Mouse (Mus musculus) midbrain, embryonic 16.5 days (tissue): ENCODE measurements around the gene Ppp1r26. TPM values are rescaled to one million over a fixed set of nuclear protein-coding genes. Genes with fewer than 3 reads are reported as not detected.

Experiments used
- ATAC-seq: fragments of 200-750 bp; cut with Nextera tagmentation; 2 replicates; pipeline ENCODE4 v1.8.0; 2017; ENCODE audit warnings: moderate TSS enrichment
- H3K27ac ChIP-seq: fragments of 300-500 bp; sonication (generic); 2 replicates; pipeline ENCODE4 v1.5.1; 2014; ENCODE audit warnings: mild to moderate bottlenecking, low read length, mixed read lengths
- H3K27me3 ChIP-seq: fragments of 300-500 bp; sonication (generic); 2 replicates; pipeline ENCODE4 v1.6.1; 2014; ENCODE audit warnings: low read depth, low read length, mixed read lengths; ENCODE audit not compliant: control insufficient read depth, insufficient read depth
- H3K36me3 ChIP-seq: fragments of 300-500 bp; sonication (generic); 2 replicates; pipeline ENCODE4 v1.6.1; 2014; ENCODE audit warnings: mild to moderate bottlenecking, low read length, moderate library complexity, mixed read lengths; ENCODE audit not compliant: control insufficient read depth, insufficient read depth
- H3K4me1 ChIP-seq: fragments of 300-500 bp; sonication (generic); 2 replicates; pipeline ENCODE4 v1.6.1; 2014; ENCODE audit warnings: mild to moderate bottlenecking, low read length, mixed read lengths; ENCODE audit not compliant: control insufficient read depth, insufficient read depth
- H3K4me2 ChIP-seq: fragments of 300-500 bp; sonication (generic); 2 replicates; pipeline ENCODE4 v1.6.1; 2014; ENCODE audit warnings: mild to moderate bottlenecking, low read length, mixed read lengths
- H3K4me3 ChIP-seq: fragments of 300-500 bp; sonication (generic); 2 replicates; pipeline ENCODE4 v1.5.1; 2014; ENCODE audit warnings: low read depth, mild to moderate bottlenecking, low read length, moderate library complexity, mixed read lengths
- H3K9ac ChIP-seq: fragments of 300-500 bp; sonication (generic); 2 replicates; pipeline ENCODE4 v1.6.1; 2014; ENCODE audit warnings: low read depth, low read length, mixed read lengths
- H3K9me3 ChIP-seq: fragments of 300-500 bp; sonication (generic); replicated peaks from 2 replicates; pipeline ENCODE4 v1.6.1; 2014; ENCODE audit warnings: mild to moderate bottlenecking, low read length, mixed read lengths; ENCODE audit not compliant: control insufficient read depth, poor library complexity, severe bottlenecking
- WGBS: fragments of 180-500 bp; shearing (Covaris S2); extraction: QIAGEN DNeasy Blood & Tissue Kit; methylation state at CpG from one replicate; pipeline ENCODE4 v1.1.7; 2014; 5-methylcytosine and 5-hydroxymethylcytosine counted together
- polyA plus RNA-seq: library from polyadenylated mRNA; unstranded; fragments of >200 nt; fragmentation: Nextera tagmentation; extraction: Ambion mirVana; gene quantifications from 2 replicates; pipeline ENCODE4 v1.2.1, GENCODE M21; 2015

Ppp1r26 gene
- polyA plus RNA-seq, 1 experiment from 2014 or later, result 22.7 TPM

DNA sequence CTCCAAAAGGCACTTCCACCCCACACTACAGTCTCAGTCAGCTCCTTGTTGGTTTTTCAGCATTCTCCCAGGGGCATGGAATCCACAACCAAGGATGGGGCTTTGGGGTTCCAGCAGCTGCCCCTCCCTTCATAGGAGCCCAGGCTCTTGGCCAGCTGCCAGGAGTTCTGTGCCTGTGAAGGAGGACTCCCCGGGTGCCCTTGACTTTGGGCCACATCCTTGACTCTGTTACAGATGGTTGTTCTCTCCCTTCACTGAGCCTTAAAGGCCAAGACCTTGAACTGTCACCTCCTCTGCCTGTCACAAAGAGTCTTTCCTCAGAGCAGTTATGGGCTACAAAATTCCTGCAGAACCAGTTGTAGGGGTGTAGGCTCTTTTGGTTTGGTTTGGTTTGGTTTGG is 13.8 kb upstream of the Ppp1r26 start:
- Histone ChIP-seq H3K27me3 (no peaks in the 10 kb centered on the region), H3K36me3 (no peaks in the 10 kb centered on the region), H3K9ac (no peak overlapping the region), H3K4me2 (no peak overlapping the region), H3K9me3 (no peaks in the 10 kb centered on the region), H3K4me3 (no peak overlapping the region), H3K4me1 (no peaks in the 10 kb centered on the region), H3K27ac (no peak overlapping the region)
- ATAC-seq, result no peak
- 39% methylated on average over 1 of the region's 1 CpGs for WGBS

DNA sequence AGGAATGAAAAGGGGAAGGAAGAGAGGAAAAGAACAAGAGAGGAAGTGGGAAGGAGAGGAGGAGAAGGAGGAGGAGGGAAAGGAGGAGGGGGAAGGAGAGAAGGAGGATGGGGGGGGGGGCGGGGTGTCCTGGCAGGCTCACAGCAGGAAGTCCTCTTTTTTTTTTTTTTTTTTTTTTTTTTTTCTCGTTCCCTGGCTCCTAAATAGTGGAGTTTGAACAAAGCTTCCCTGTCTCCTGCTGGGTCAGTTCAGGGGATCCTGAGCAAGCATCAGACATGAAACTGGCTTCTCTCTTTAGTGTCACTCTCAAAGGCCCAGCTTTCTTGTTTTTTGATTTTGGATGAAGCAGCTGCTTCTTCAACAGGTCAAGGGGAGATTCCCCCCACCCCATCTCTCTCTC is 13.1 kb upstream of the Ppp1r26 start:
- H3K27ac ChIP-seq, result no peak overlapping the region
- H3K9me3 ChIP-seq, result no peaks in the 10 kb centered on the region
- H3K27me3 ChIP-seq, result no peaks in the 10 kb centered on the region
- no peak overlapping the region for H3K4me3 ChIP-seq
- no peak for ATAC-seq
- no peaks in the 10 kb centered on the region for H3K36me3 ChIP-seq
- H3K9ac ChIP-seq, result no peak overlapping the region
- no peak overlapping the region for H3K4me2 ChIP-seq
- no CpG with 5 or more reads among the region's 2 CpGs for WGBS
- H3K4me1 ChIP-seq, result no peaks in the 10 kb centered on the region

DNA sequence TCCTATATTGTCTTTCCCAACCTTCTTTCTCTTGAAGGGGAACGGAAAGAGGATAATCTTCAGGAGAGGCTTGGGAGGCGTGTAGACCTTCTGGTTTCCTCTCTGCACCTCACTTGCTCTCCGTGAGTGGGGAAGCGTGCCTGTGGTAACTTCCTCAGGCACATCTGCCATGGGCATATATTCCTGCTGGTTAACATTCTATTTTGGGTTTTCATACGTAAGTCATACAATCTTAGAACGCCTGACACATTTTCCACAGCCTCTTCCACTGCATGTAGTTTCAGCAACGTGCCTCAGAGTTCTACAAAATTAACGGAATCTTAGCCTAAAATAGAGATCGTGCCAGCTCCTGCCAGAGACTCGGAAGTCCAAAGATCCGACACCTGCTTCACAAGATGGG is 11.2 kb upstream of the Ppp1r26 start:
- no peak overlapping the region for H3K27ac ChIP-seq
- no peak for ATAC-seq
- no peaks in the 10 kb centered on the region for H3K4me1 ChIP-seq
- WGBS, result 93% methylated on average over 11 of the region's 11 CpGs
- no peaks in the 10 kb centered on the region for H3K9me3 ChIP-seq
- H3K36me3 ChIP-seq, result no peaks in the 10 kb centered on the region
- no peak overlapping the region for H3K4me3 ChIP-seq
- H3K27me3 ChIP-seq, result no peaks in the 10 kb centered on the region
- H3K4me2 ChIP-seq, result no peak overlapping the region
- H3K9ac ChIP-seq, result no peak overlapping the region

DNA sequence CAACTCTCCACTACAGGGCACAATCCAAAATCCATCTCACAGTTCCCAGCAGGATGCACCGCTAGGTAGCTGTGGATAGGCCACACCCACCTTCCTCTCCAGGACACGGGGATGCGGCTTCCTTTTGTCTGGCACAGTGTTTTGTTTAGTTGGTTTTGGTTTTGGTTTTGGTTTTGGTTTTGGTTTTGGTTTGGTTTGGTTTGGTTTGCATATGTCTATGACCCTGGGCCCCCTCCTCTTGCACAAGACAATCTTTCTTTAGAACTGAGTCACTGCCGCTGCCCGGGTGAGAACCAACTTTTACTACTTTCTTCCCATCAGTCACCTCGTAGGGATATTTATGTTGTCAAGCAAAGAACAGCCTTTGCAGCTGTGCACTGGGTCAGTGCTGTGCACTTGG is 5.8 kb upstream of the Ppp1r26 start:
- Histone ChIP-seq H3K9me3 (no peaks in the 10 kb centered on the region), H3K27ac (no peak overlapping the region), H3K9ac (no peak overlapping the region), H3K4me2 (no peak overlapping the region), H3K27me3 (no peaks in the 10 kb centered on the region), H3K4me3 (no peak overlapping the region), H3K36me3 (no peaks in the 10 kb centered on the region), H3K4me1 (peaks cover 3% of the 10 kb centered on the region)
- no peak for ATAC-seq
- WGBS, result 83% methylated on average over 6 of the region's 6 CpGs

DNA sequence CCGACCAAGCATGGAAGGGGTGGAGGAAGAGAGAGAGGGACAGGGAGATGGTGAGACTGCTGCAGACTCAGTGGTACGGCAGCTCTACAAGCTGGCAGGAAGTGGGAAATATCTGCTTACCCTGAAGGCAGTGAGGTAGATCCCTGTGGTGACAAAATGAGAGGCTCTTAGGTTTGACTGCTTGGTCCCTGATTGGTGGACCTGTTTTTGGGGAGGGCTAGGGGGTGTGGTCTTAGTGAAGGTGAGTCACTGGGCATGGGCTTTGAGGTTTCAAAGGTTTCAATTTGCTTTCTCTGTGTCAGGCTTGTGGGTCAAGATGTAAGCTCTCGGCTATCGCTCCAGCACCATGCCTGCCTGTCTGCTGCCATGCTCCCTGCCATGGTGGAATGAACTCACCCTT is 1.5 kb upstream of the Ppp1r26 start:
- Histone ChIP-seq H3K4me2 (no peak overlapping the region), H3K36me3 (no peaks in the 10 kb centered on the region), H3K9ac (no peak overlapping the region), H3K27ac (no peak overlapping the region), H3K4me1 (peaks cover 16% of the 10 kb centered on the region), H3K27me3 (no peaks in the 10 kb centered on the region), H3K4me3 (no peak overlapping the region), H3K9me3 (no peaks in the 10 kb centered on the region)
- no peak for ATAC-seq
- 88% methylated on average over 4 of the region's 4 CpGs for WGBS

DNA sequence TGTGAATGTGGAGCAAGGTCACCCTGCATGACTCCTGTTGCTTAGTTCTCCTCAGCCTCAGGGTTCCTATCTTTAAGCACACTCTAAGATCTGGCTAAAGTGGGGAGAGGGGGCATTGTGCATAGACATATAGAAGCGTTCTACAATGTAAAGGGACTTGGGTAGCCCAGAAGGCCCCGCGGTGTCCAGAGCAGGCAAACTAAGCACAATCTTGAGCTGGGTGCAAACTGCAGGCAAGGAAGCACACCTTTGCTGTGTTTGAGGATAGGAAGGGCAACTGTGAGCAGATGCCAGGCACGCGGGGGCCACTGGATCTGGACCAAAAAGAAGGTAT is 452 bp upstream of the Ppp1r26 start:
- WGBS, result 3% methylated on average over 5 of the region's 5 CpGs
- Histone ChIP-seq H3K4me3 (peak overlapping the region; percentile 83), H3K36me3 (peaks cover 3% of the 10 kb centered on the region; the same call in 1 of the 2 replicates), H3K4me2 (peak overlapping the region; percentile 84), H3K9ac (peak overlapping the region; percentile 96), H3K27me3 (no peaks in the 10 kb centered on the region), H3K4me1 (peaks cover 16% of the 10 kb centered on the region), H3K9me3 (no peaks in the 10 kb centered on the region), H3K27ac (peak overlapping the region; percentile 92)
- peak; percentile 25 for ATAC-seq

DNA sequence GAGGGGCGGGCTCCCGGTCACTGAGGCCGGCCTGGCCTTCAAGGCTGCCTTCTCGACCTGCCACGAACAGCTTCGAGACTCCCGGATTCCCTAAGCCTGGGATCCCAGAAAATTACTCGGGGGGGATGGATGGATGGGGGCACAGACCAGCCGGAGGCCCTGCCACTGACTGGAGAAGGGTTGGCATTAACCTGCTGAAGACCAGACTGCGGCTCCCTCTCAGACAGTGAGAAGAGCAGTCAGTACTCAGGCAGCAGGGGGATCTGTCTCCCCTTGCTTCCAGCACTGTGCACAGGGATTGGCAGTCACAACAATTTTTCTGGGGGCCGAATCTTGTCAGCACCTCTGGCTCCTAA is 693 bp downstream of the Ppp1r26 start:
- H3K9ac ChIP-seq, result peak overlapping the region; percentile 96
- peak; percentile 75 for ATAC-seq
- H3K27ac ChIP-seq, result peak overlapping the region; percentile 92
- peaks cover 7% of the 10 kb centered on the region; the same call in 1 of the 2 replicates for H3K36me3 ChIP-seq
- H3K9me3 ChIP-seq, result no peaks in the 10 kb centered on the region
- H3K4me3 ChIP-seq, result peak overlapping the region; percentile 83
- peaks cover 16% of the 10 kb centered on the region for H3K4me1 ChIP-seq
- no peaks in the 10 kb centered on the region for H3K27me3 ChIP-seq
- peak overlapping the region; percentile 84 for H3K4me2 ChIP-seq
- 5% methylated on average over 10 of the region's 11 CpGs for WGBS

DNA sequence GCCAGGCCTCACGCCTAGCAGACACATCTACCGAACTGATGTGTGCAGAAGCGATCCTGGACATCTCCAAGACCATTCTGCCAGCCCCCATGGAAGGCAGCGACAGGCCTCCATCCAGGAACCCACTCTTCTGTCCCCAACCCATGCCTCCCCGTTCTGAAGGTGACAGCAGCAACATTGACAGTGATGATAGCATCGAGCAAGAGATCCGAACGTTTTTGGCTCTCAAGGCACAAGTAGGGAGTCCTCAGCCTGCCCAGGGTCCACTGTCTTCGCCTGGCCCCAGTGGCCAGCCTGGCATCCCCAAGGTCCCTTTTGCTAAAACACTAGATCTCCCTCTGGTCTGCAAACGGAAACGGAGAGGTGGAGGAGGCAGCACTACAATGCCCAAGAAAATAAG is 5.1 kb downstream of the Ppp1r26 start:
- WGBS, result 94% methylated on average over 11 of the region's 11 CpGs
- H3K9ac ChIP-seq, result no peak overlapping the region
- H3K36me3 ChIP-seq, result peaks cover 21% of the 10 kb centered on the region
- no peak overlapping the region for H3K27ac ChIP-seq
- ATAC-seq, result no peak
- H3K27me3 ChIP-seq, result no peaks in the 10 kb centered on the region
- no peak overlapping the region for H3K4me3 ChIP-seq
- no peak overlapping the region for H3K4me2 ChIP-seq
- peaks cover 11% of the 10 kb centered on the region for H3K4me1 ChIP-seq
- no peaks in the 10 kb centered on the region for H3K9me3 ChIP-seq

DNA sequence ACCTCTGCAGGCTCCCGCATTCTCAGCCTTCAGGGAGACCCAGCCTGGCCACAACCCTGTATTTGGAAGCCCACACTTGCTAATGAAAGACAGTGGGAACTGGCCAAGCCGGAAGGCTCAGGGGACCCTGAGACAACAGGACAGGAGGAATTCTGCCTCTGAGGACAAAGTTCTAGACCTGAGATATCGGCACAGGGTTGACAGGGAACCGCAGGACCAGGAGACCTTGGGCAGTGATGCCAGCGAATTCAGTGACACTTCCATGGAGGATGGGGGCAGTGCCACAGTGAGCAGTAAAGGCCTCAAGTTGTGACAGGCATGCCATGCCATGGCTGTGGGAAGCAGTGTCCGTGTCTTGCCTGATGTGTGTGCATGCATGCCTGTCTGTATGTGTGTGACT is 6.9 kb downstream of the Ppp1r26 start:
- H3K27ac ChIP-seq, result no peak overlapping the region
- no peak overlapping the region for H3K9ac ChIP-seq
- peaks cover 21% of the 10 kb centered on the region for H3K36me3 ChIP-seq
- no peaks in the 10 kb centered on the region for H3K27me3 ChIP-seq
- WGBS, result 86% methylated on average over 6 of the region's 6 CpGs
- H3K9me3 ChIP-seq, result no peaks in the 10 kb centered on the region
- ATAC-seq, result no peak
- no peak overlapping the region for H3K4me3 ChIP-seq
- H3K4me2 ChIP-seq, result no peak overlapping the region
- no peaks in the 10 kb centered on the region for H3K4me1 ChIP-seq

DNA sequence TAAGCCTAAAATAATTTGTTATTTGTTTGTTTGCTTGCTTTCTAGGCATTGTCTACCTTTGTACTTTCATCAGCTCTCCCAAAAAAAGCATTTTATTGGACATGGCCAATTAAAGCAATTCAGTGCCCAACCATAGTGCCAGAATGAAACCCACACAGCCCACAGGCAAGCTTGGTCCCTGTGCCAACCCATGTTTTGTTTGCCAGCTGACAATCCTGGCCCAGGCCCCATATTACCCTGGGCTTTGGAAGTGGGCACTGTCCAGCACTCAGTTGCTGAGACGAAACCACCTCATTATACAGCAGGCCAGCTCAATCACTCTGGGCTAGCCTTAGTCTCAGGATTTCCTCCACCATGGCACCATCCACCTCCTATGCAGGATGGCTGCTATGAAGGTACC is 10.0 kb downstream of the Ppp1r26 start:
- WGBS, result 67% methylated on average over 1 of the region's 1 CpGs
- H3K36me3 ChIP-seq, result peaks cover 17% of the 10 kb centered on the region
- H3K4me2 ChIP-seq, result no peak overlapping the region
- H3K27ac ChIP-seq, result no peak overlapping the region
- H3K4me1 ChIP-seq, result no peaks in the 10 kb centered on the region
- no peaks in the 10 kb centered on the region for H3K9me3 ChIP-seq
- ATAC-seq, result no peak
- H3K4me3 ChIP-seq, result no peak overlapping the region
- no peaks in the 10 kb centered on the region for H3K27me3 ChIP-seq
- H3K9ac ChIP-seq, result no peak overlapping the region
